Mouse (Mus musculus) midbrain, embryonic 11.5 days (tissue): Measurements from ENCODE around the gene Ephx4. TPM values are rescaled to one million over a fixed set of nuclear protein-coding genes. Genes with fewer than 3 reads are reported as not detected.
A peak's percentile ranks its signal among the peaks of the same experiment; 100 is the strongest.
"Not testable (repeated sequence)": the region's sequence is repeated elsewhere in the genome, so short reads cannot be mapped to it uniquely, and the experiment has no call there.

ENCODE experiments used
- ATAC-seq: fragments of 200-750 bp; cut with Nextera tagmentation; 2 replicates; pipeline ENCODE4 v1.8.0; 2017; ENCODE audit warnings: moderate TSS enrichment, moderate library complexity; ENCODE audit not compliant: low FRiP score
- DNase-seq: peaks from one replicate; pipeline ENCODE4 v3.0.0; 2015; ENCODE audit warnings: low spot score; ENCODE audit errors: missing footprints
- H3K27ac ChIP-seq: fragments of 300-500 bp; sonication (generic); 2 replicates; pipeline ENCODE4 v1.5.1; 2014; ENCODE audit warnings: low read depth, low read length
- H3K27me3 ChIP-seq: fragments of 300-500 bp; sonication (generic); 2 replicates; pipeline ENCODE4 v1.6.1; 2014; ENCODE audit warnings: mild to moderate bottlenecking, low read length, moderate library complexity, mixed read lengths; ENCODE audit not compliant: control insufficient read depth, insufficient read depth
- H3K36me3 ChIP-seq: fragments of 300-500 bp; sonication (generic); 2 replicates; pipeline ENCODE4 v1.6.1; 2014; ENCODE audit warnings: mild to moderate bottlenecking, low read length, moderate library complexity, mixed read lengths; ENCODE audit not compliant: control insufficient read depth, insufficient read depth
- H3K4me1 ChIP-seq: fragments of 300-500 bp; sonication (generic); 2 replicates; pipeline ENCODE4 v1.6.1; 2014; ENCODE audit warnings: low read length; ENCODE audit not compliant: control insufficient read depth, insufficient read depth
- H3K4me2 ChIP-seq: fragments of 300-500 bp; sonication (generic); 2 replicates; pipeline ENCODE4 v1.6.1; 2014; ENCODE audit warnings: mild to moderate bottlenecking, moderate library complexity
- H3K4me3 ChIP-seq: fragments of 300-500 bp; sonication (generic); 2 replicates; pipeline ENCODE4 v1.5.1; 2014; ENCODE audit warnings: low read depth, low read length
- H3K9ac ChIP-seq: fragments of 300-500 bp; sonication (generic); 2 replicates; pipeline ENCODE4 v1.6.1; 2014; ENCODE audit warnings: low read length
- H3K9me3 ChIP-seq: fragments of 300-500 bp; sonication (generic); 2 replicates; pipeline ENCODE4 v1.6.1; 2016; ENCODE audit warnings: low read length; ENCODE audit not compliant: control insufficient read depth
- WGBS: fragments of 180-500 bp; shearing (Covaris S2); extraction: QIAGEN DNeasy Blood & Tissue Kit; methylation state at CpG from one replicate; pipeline ENCODE4 v1.1.7; 2014; 5-methylcytosine and 5-hydroxymethylcytosine counted together
- polyA plus RNA-seq: library from polyadenylated mRNA; unstranded; fragments of >200 nt; fragmentation: Nextera tagmentation; extraction: Ambion mirVana; gene quantifications from 2 replicates; pipeline ENCODE4 v1.2.1, GENCODE M21; 2014

Ephx4 gene
- polyA plus RNA-seq, 1 experiment from 2014 or later, result 0.72 TPM

- not testable (repeated sequence) for H3K9ac ChIP-seq, H3K4me1 ChIP-seq, H3K27me3 ChIP-seq, DNase-seq, H3K36me3 ChIP-seq, H3K4me2 ChIP-seq, H3K9me3 ChIP-seq, ATAC-seq, H3K27ac ChIP-seq, H3K4me3 ChIP-seq
These were observed 16.1 kb upstream of the Ephx4 start for GRCm38 (mm10) chr5:107386448-107386847.

- 92% methylated on average over 1 of the region's 1 CpGs for WGBS
- Histone ChIP-seq H3K27ac (no peak overlapping the region), H3K4me3 (no peak overlapping the region), H3K4me1 (no peaks in the 10 kb centered on the region), H3K27me3 (no peaks in the 10 kb centered on the region), H3K9me3 (no peaks in the 10 kb centered on the region), H3K9ac (no peak overlapping the region), H3K4me2 (no peak overlapping the region), H3K36me3 (no peaks in the 10 kb centered on the region)
- ATAC-seq, result no peak
- DNase-seq, result no peak
These were observed 14.7 kb upstream of the Ephx4 start for GRCm38 (mm10) chr5:107387788-107388187.

- H3K4me1 ChIP-seq, result no peaks in the 10 kb centered on the region
- H3K4me2 ChIP-seq, result no peak overlapping the region
- H3K4me3 ChIP-seq, result no peak overlapping the region
- DNase-seq, result no peak
- no peaks in the 10 kb centered on the region for H3K9me3 ChIP-seq
- no peak for ATAC-seq
- no peaks in the 10 kb centered on the region for H3K36me3 ChIP-seq
- no peaks in the 10 kb centered on the region for H3K27me3 ChIP-seq
- no peak overlapping the region for H3K27ac ChIP-seq
- H3K9ac ChIP-seq, result no peak overlapping the region
- 88% methylated on average over 2 of the region's 2 CpGs for WGBS
These were observed 13.2 kb upstream of the Ephx4 start for GRCm38 (mm10) chr5:107389373-107389772.

- Histone ChIP-seq H3K9me3 (no peaks in the 10 kb centered on the region), H3K27ac (no peak overlapping the region), H3K36me3 (no peaks in the 10 kb centered on the region), H3K4me1 (no peaks in the 10 kb centered on the region), H3K27me3 (no peaks in the 10 kb centered on the region), H3K9ac (no peak overlapping the region), H3K4me2 (no peak overlapping the region), H3K4me3 (no peak overlapping the region)
- ATAC-seq (no peak), DNase-seq (no peak)
- WGBS, result 76% methylated on average over 2 of the region's 2 CpGs
These were observed 8.1 kb upstream of the Ephx4 start for GRCm38 (mm10) chr5:107394437-107394836.

GRCm38 (mm10) chr5:107403011-107403946 is 743 bp downstream of the Ephx4 start:
- Histone ChIP-seq H3K9ac (peak overlapping the region; percentile 63), H3K4me3 (peak overlapping the region; percentile 63), H3K36me3 (no peaks in the 10 kb centered on the region), H3K27ac (no peak overlapping the region), H3K27me3 (peaks cover 25% of the 10 kb centered on the region), H3K4me1 (peaks cover 3% of the 10 kb centered on the region; the same call in 1 of the 2 replicates), H3K9me3 (no peaks in the 10 kb centered on the region), H3K4me2 (peak overlapping the region; percentile 98)
- 0% methylated on average over 79 of the region's 80 CpGs for WGBS
- peak; percentile 87 for ATAC-seq
- DNase-seq, result peak; percentile 94

- H3K4me1 ChIP-seq, result peaks cover 3% of the 10 kb centered on the region; the same call in 1 of the 2 replicates
- WGBS, result 35% methylated on average over 12 of the region's 12 CpGs
- peak; percentile 86 for DNase-seq
- H3K36me3 ChIP-seq, result no peaks in the 10 kb centered on the region
- no peak overlapping the region for H3K27ac ChIP-seq
- H3K9ac ChIP-seq, result peak overlapping the region; percentile 63
- H3K9me3 ChIP-seq, result no peaks in the 10 kb centered on the region
- H3K27me3 ChIP-seq, result peaks cover 25% of the 10 kb centered on the region
- H3K4me2 ChIP-seq, result peak overlapping the region; percentile 98
- ATAC-seq, result no peak
- H3K4me3 ChIP-seq, result peak overlapping the region; percentile 63
These were observed 1.6 kb downstream of the Ephx4 start for GRCm38 (mm10) chr5:107403947-107404684.

- no peak for DNase-seq
- ATAC-seq, result no peak
- Histone ChIP-seq H3K9me3 (no peaks in the 10 kb centered on the region), H3K4me1 (peaks cover 3% of the 10 kb centered on the region; the same call in 1 of the 2 replicates), H3K4me2 (no peak overlapping the region), H3K27me3 (peaks cover 25% of the 10 kb centered on the region), H3K27ac (no peak overlapping the region), H3K9ac (no peak overlapping the region), H3K36me3 (no peaks in the 10 kb centered on the region), H3K4me3 (no peak overlapping the region)
- 83% methylated on average over 4 of the region's 4 CpGs for WGBS
These were observed 2.8 kb downstream of the Ephx4 start for GRCm38 (mm10) chr5:107405361-107405760.

- H3K4me1 ChIP-seq, result no peaks in the 10 kb centered on the region
- no peak overlapping the region for H3K9ac ChIP-seq
- no peak overlapping the region for H3K4me3 ChIP-seq
- no peaks in the 10 kb centered on the region for H3K27me3 ChIP-seq
- H3K4me2 ChIP-seq, result no peak overlapping the region
- no peak for DNase-seq
- no peaks in the 10 kb centered on the region for H3K36me3 ChIP-seq
- WGBS, result 85% methylated on average over 1 of the region's 1 CpGs
- no peak overlapping the region for H3K27ac ChIP-seq
- ATAC-seq, result no peak
- H3K9me3 ChIP-seq, result no peaks in the 10 kb centered on the region
These were observed 7.8 kb downstream of the Ephx4 start for GRCm38 (mm10) chr5:107410305-107410704.

GRCm38 (mm10) chr5:107411326-107411725 is 8.8 kb downstream of the Ephx4 start:
- Histone ChIP-seq H3K27ac (no peak overlapping the region), H3K9me3 (no peaks in the 10 kb centered on the region), H3K4me3 (no peak overlapping the region), H3K4me2 (no peak overlapping the region), H3K36me3 (no peaks in the 10 kb centered on the region), H3K9ac (no peak overlapping the region), H3K27me3 (no peaks in the 10 kb centered on the region), H3K4me1 (no peaks in the 10 kb centered on the region)
- 76% methylated on average over 4 of the region's 4 CpGs for WGBS
- ATAC-seq (no peak), DNase-seq (no peak)
